ENCODE assay signal across 21 mouse cellular contexts in genomic region chr5:65479681-65480445, GRCm38 (mm10). TPM values are rescaled to one million over a fixed set of nuclear protein-coding genes. Genes with fewer than 3 reads are reported as not detected.
DNase-seq lines count a peak whose midpoint lies in the region; ATAC-seq and TF ChIP-seq lines count a peak whose summit lies in the region.
"Had no signal": no experiment of that assay in that cellular context is flagged by ENCODE, and none has a peak within 500 bp of the region (broad histone marks: within the 10 kb centered on the region; RNA-seq: fewer than 3 reads in every experiment).

No protein-coding gene starts in this region.

- H3K4me1 ChIP-seq in limb, embryonic 15.5 days: no peaks in the 10 kb centered on the region
- no peaks in the 10 kb centered on the region for H3K4me1 ChIP-seq in limb, embryonic 10.5 days
- H3K4me1 ChIP-seq in MEL (ENCODE audit: control insufficient read depth in 1 of 2, insufficient read depth in 2 of 2, low read length in 2 of 2): peaks cover 12 to 35% of the 10 kb centered on the region in 2 experiments
- H3K4me1 ChIP-seq in liver, embryonic 13.5 days (replicated peaks): peaks cover 53% of the 10 kb centered on the region
- H3K4me1 ChIP-seq: hindbrain, embryonic 12.5 days had no signal

- no peaks in the 10 kb centered on the region for H3K27me3 ChIP-seq in limb, embryonic 15.5 days
- H3K27me3 ChIP-seq in limb, embryonic 10.5 days (ENCODE audit: low read depth, poor library complexity, severe bottlenecking): no peaks in the 10 kb centered on the region
- H3K27me3 ChIP-seq in MEL (ENCODE audit: control insufficient read depth in 1 of 2, insufficient read depth in 2 of 2, low read length in 2 of 2): no peaks in the 10 kb centered on the region
- H3K27me3 ChIP-seq in liver, embryonic 13.5 days: no peaks in the 10 kb centered on the region
- H3K27me3 ChIP-seq: hindbrain, embryonic 12.5 days had no signal

- no peaks in the 10 kb centered on the region for H3K9me3 ChIP-seq in limb, embryonic 15.5 days
- no peaks in the 10 kb centered on the region for H3K9me3 ChIP-seq in limb, embryonic 10.5 days (replicated peaks)
- H3K9me3 ChIP-seq in MEL (replicated peaks; ENCODE audit: insufficient read depth, low read length): no peaks in the 10 kb centered on the region
- no peaks in the 10 kb centered on the region for H3K9me3 ChIP-seq in liver, embryonic 13.5 days (replicated peaks)
- H3K9me3 ChIP-seq: hindbrain, embryonic 12.5 days had no signal

- TF ChIP-seq RAD21 in MEL (IDR thresholded peaks at IDR 0.05; ENCODE audit: low read depth, low read length): no peak

- H3K4me2 ChIP-seq in limb, embryonic 15.5 days: no peak overlapping the region
- no peak overlapping the region for H3K4me2 ChIP-seq in liver, embryonic 13.5 days
- H3K4me2 ChIP-seq: hindbrain, embryonic 12.5 days had no signal

- intact Hi-C loops in gastrocnemius, adult 2 months (cut with DNase I): no loop called here
- intact Hi-C loops in left cerebral cortex, postnatal 10 days (cut with DNase I): no loop called here

- TF ChIP-seq EP300 in MEL (IDR thresholded peaks at IDR 0.05; ENCODE audit: low read depth in 1 of 2, low read length in 2 of 2): no peak

- H3K9ac ChIP-seq in limb, embryonic 15.5 days: no peak overlapping the region
- no peak overlapping the region for H3K9ac ChIP-seq in MEL (ENCODE audit: control insufficient read depth, low read depth, low read length, poor library complexity, severe bottlenecking)
- H3K9ac ChIP-seq in liver, embryonic 13.5 days: no peak overlapping the region
- H3K9ac ChIP-seq: forebrain, postnatal 0 days; hindbrain, embryonic 12.5 days had no signal

- H3K27ac ChIP-seq in gastrocnemius, adult 2 months: peak overlapping the region; percentile 64
- H3K27ac ChIP-seq in limb, embryonic 15.5 days: peak overlapping the region; percentile 44; the same call in 1 of the 2 replicates
- no peak overlapping the region for H3K27ac ChIP-seq in limb, embryonic 10.5 days
- H3K27ac ChIP-seq in MEL (ENCODE audit: control insufficient read depth, low read depth, low read length): peak overlapping the region; percentile 53
- H3K27ac ChIP-seq in liver, embryonic 13.5 days: peak overlapping the region; percentile 36; the same call in 1 of the 2 replicates
- H3K27ac ChIP-seq: hindbrain, embryonic 12.5 days; macrophage had no signal

- H3K79me2 ChIP-seq in MEL (ENCODE audit: control insufficient read depth, insufficient read depth, low read length, poor library complexity): no peaks in the 10 kb centered on the region

- H3K4me3 ChIP-seq in gastrocnemius, adult 2 months: no peak overlapping the region
- no peak overlapping the region for H3K4me3 ChIP-seq in limb, embryonic 15.5 days
- H3K4me3 ChIP-seq in limb, embryonic 10.5 days: no peak overlapping the region
- no peak overlapping the region for H3K4me3 ChIP-seq in MEL (ENCODE audit: control insufficient read depth in 1 of 2, insufficient read depth in 1 of 2, low read depth in 2 of 2, low read length in 2 of 2)
- no peak overlapping the region for H3K4me3 ChIP-seq in liver, embryonic 13.5 days (replicated peaks)
- H3K4me3 ChIP-seq: erythroblast, embryonic 14.5 days; hindbrain, embryonic 12.5 days had no signal

- WGBS in limb, embryonic 15.5 days: 79% methylated on average over 9 of the region's 9 CpGs
- WGBS in limb, embryonic 10.5 days: 94% methylated on average over 9 of the region's 9 CpGs
- 75% methylated on average over 9 of the region's 9 CpGs for WGBS in liver, embryonic 13.5 days (ENCODE audit: insufficient replicate concordance)

- peaks cover 8% of the 10 kb centered on the region; the same call in 1 of the 2 replicates for H3K36me3 ChIP-seq in limb, embryonic 15.5 days
- no peaks in the 10 kb centered on the region for H3K36me3 ChIP-seq in limb, embryonic 10.5 days
- peaks cover 0 to 28% of the 10 kb centered on the region in 2 experiments; a peak in 2 of 4 replicates for H3K36me3 ChIP-seq in MEL (ENCODE audit: control insufficient read depth in 1 of 2, insufficient read depth in 2 of 2, low read length in 2 of 2)
- no peaks in the 10 kb centered on the region for H3K36me3 ChIP-seq in liver, embryonic 13.5 days
- H3K36me3 ChIP-seq: hindbrain, embryonic 12.5 days had no signal

- TF ChIP-seq CTCF in gastrocnemius, adult 2 months (IDR thresholded peaks at IDR 0.05): no peak
- no peak for TF ChIP-seq CTCF in MEL (IDR thresholded peaks at IDR 0.05 in 2 of 3, conservative IDR thresholded peaks at IDR 0.05 in 1 of 3; ENCODE audit: control insufficient read depth in 1 of 3, insufficient read depth in 1 of 3, low read depth in 2 of 3, low read length in 3 of 3, poor library complexity in 1 of 3, severe bottlenecking in 1 of 3)

- DNase-seq in gastrocnemius, adult 2 months: no peak
- no peak for DNase-seq in gastrocnemius, postnatal 4 days (ENCODE audit: low spot score in 2 of 2)
- no peak for DNase-seq in limb, embryonic 10.5 days (ENCODE audit: low spot score)
- no peak for DNase-seq in MEL (ENCODE audit: low read depth, low spot score)
- no peak for DNase-seq in liver, embryonic 13.5 days
- no peak for DNase-seq in adrenal gland, adult 8-10 months
- no peak for DNase-seq in left cerebral cortex, postnatal 10 days (ENCODE audit: extremely low spot score in 1 of 2, low spot score in 2 of 2)
- DNase-seq: cerebellum, adult 18-20 months; forebrain, postnatal 0 days; gastrocnemius, postnatal 10 days; kidney, postnatal 10 days had no signal

- no peak for TF ChIP-seq POLR2A in MEL (IDR thresholded peaks at IDR 0.05; ENCODE audit: control insufficient read depth in 1 of 2, insufficient read depth in 1 of 2, low read depth in 1 of 2, low read length in 2 of 2, poor library complexity in 1 of 2)

- no peak for ATAC-seq in limb, embryonic 15.5 days (ENCODE audit: insufficient number of reproducible peaks, low FRiP score, low TSS enrichment, low read depth)
- no peak for ATAC-seq in liver, embryonic 13.5 days (ENCODE audit: low read depth)
- ATAC-seq: forebrain, postnatal 0 days had no signal

TF ChIP-seq in MEL, 35 proteins besides CTCF, POLR2A, EP300 and RAD21 (continues in another document):
- TF ChIP-seq MEF2A (IDR thresholded peaks at IDR 0.05; ENCODE audit: extremely low read depth, insufficient replicate concordance, low read depth, low read length, poor library complexity, severe bottlenecking) (no peak), POLR2AphosphoS5 (IDR thresholded peaks at IDR 0.05; ENCODE audit: borderline replicate concordance, low read depth, low read length) (no peak), GABPA (IDR thresholded peaks at IDR 0.05; ENCODE audit: low read depth, low read length) (no peak), TAL1 (IDR thresholded peaks at IDR 0.05; ENCODE audit: low read length) (no peak), ZNF384 (IDR thresholded peaks at IDR 0.05; ENCODE audit: low read depth, low read length) (no peak)

RNA-seq across cellular contexts. Expression of gene Gm43552, which starts 12.8 kb away (rescaled TPM):
- total RNA-seq in gastrocnemius, adult 2 months (2021): not detected
- 1 to 10 TPM in 1 of 2 experiments, not detected in 1; 3.0 TPM for total RNA-seq in gastrocnemius, postnatal 4 days (2021)
- not detected in 2 replicates for polyA plus RNA-seq in limb, embryonic 15.5 days (2015; fragmentation: Nextera tagmentation; extraction: Ambion mirVana)
- polyA plus RNA-seq in limb, embryonic 10.5 days (2016; fragmentation: Nextera tagmentation; extraction: Ambion mirVana): not detected in 2 replicates
- total RNA-seq in MEL (2012; rRNA removed): not detected in 2 replicates
- 1 to 10 TPM in 1 of 2 experiments, not detected in 1; 1.7 TPM for polyA plus RNA-seq in MEL (2012; ENCODE audit: insufficient read depth in 1 of 2, insufficient read length in 2 of 2, low read depth in 1 of 2, low replicate concordance in 2 of 2, missing spikeins in 1 of 2)
- polyA plus RNA-seq in liver, embryonic 13.5 days (2015; fragmentation: Nextera tagmentation; extraction: Ambion mirVana): 1.0 TPM in 1 of 2 replicates, not detected in the other
- total RNA-seq in adrenal gland, adult 8-10 months (2022): 10 to 100 TPM in 1 of 4 experiments, 1 to 10 TPM in 2, not detected in 1; 3.6 to 12.4 (median 6.2) TPM
- total RNA-seq in left cerebral cortex, postnatal 10 days (2021): not detected
- total RNA-seq: forebrain, postnatal 0 days; monocyte, adult 5-6 weeks had no signal
- polyA plus RNA-seq: brain, embryonic 14.5 days; cortical plate, adult 2 months; erythroblast, embryonic 14.5 days; forebrain, postnatal 0 days; hindbrain, embryonic 12.5 days; macrophage; neural tube, embryonic 14.5 days; testis, adult 2 months; urinary bladder, adult 2 months had no signal

RNA-seq across cellular contexts. Expression of gene Ugdh, which starts 44.1 kb away (rescaled TPM):
- 10 to 100 TPM in 1 of 2 experiments, 1 to 10 TPM in 1; 5.8 to 12.0 TPM for total RNA-seq in gastrocnemius, adult 2 months (2021)
- total RNA-seq in gastrocnemius, postnatal 4 days (2021): 10 to 100 TPM; 40.8 to 41.9 TPM
- 125 and 126 TPM in 2 replicates for polyA plus RNA-seq in limb, embryonic 15.5 days (2015; fragmentation: Nextera tagmentation; extraction: Ambion mirVana)
- 75.3 and 87.4 TPM in 2 replicates for polyA plus RNA-seq in limb, embryonic 10.5 days (2016; fragmentation: Nextera tagmentation; extraction: Ambion mirVana)
- 9.5 and 10.2 TPM in 2 replicates for total RNA-seq in MEL (2012; rRNA removed)
- polyA plus RNA-seq in MEL (2012; ENCODE audit: insufficient read depth in 1 of 2, insufficient read length in 2 of 2, low read depth in 1 of 2, low replicate concordance in 2 of 2, missing spikeins in 1 of 2): 10 to 100 TPM in 1 of 2 experiments, not detected in 1; 31.3 TPM
- polyA plus RNA-seq in liver, embryonic 13.5 days (2015; fragmentation: Nextera tagmentation; extraction: Ambion mirVana): 16.7 and 19.0 TPM in 2 replicates
- total RNA-seq in adrenal gland, adult 8-10 months (2022): 10 to 100 TPM; 68.1 to 84.6 (median 74.7) TPM
- total RNA-seq in left cerebral cortex, postnatal 10 days (2021): 10 to 100 TPM; 29.3 to 30.1 TPM

RNA-seq across cellular contexts. Expression of gene Smim14, which starts 57.1 kb away (rescaled TPM):
- total RNA-seq in gastrocnemius, adult 2 months (2021): 10 to 100 TPM; 39.2 to 41.7 TPM
- total RNA-seq in gastrocnemius, postnatal 4 days (2021): 10 to 100 TPM; 63.6 to 70.2 TPM
- 150 and 154 TPM in 2 replicates for polyA plus RNA-seq in limb, embryonic 15.5 days (2015; fragmentation: Nextera tagmentation; extraction: Ambion mirVana)
- 44.1 and 67.0 TPM in 2 replicates for polyA plus RNA-seq in limb, embryonic 10.5 days (2016; fragmentation: Nextera tagmentation; extraction: Ambion mirVana)
- 17.9 and 18.8 TPM in 2 replicates for total RNA-seq in MEL (2012; rRNA removed)
- polyA plus RNA-seq in MEL (2012; ENCODE audit: insufficient read depth in 1 of 2, insufficient read length in 2 of 2, low read depth in 1 of 2, low replicate concordance in 2 of 2, missing spikeins in 1 of 2): 10 to 100 TPM in 1 of 2 experiments, not detected in 1; 29.8 TPM
- 34.9 and 39.6 TPM in 2 replicates for polyA plus RNA-seq in liver, embryonic 13.5 days (2015; fragmentation: Nextera tagmentation; extraction: Ambion mirVana)
- total RNA-seq in adrenal gland, adult 8-10 months (2022): 100 to 1,000 TPM; 187 to 201 (median 193) TPM
- 100 to 1,000 TPM; 127 to 143 TPM for total RNA-seq in left cerebral cortex, postnatal 10 days (2021)

RNA-seq across cellular contexts. Expression of gene Ube2k, which starts 57.2 kb away (rescaled TPM):
- total RNA-seq in gastrocnemius, adult 2 months (2021): 10 to 100 TPM; 62.1 to 65.9 TPM
- total RNA-seq in gastrocnemius, postnatal 4 days (2021): 10 to 100 TPM; 77.9 to 88.6 TPM
- 169 and 171 TPM in 2 replicates for polyA plus RNA-seq in limb, embryonic 15.5 days (2015; fragmentation: Nextera tagmentation; extraction: Ambion mirVana)
- polyA plus RNA-seq in limb, embryonic 10.5 days (2016; fragmentation: Nextera tagmentation; extraction: Ambion mirVana): 218 and 228 TPM in 2 replicates
- 52.9 and 65.5 TPM in 2 replicates for total RNA-seq in MEL (2012; rRNA removed)
- polyA plus RNA-seq in MEL (2012; ENCODE audit: insufficient read depth in 1 of 2, insufficient read length in 2 of 2, low read depth in 1 of 2, low replicate concordance in 2 of 2, missing spikeins in 1 of 2): 100 to 1,000 TPM in 1 of 2 experiments, not detected in 1; 231 TPM
- polyA plus RNA-seq in liver, embryonic 13.5 days (2015; fragmentation: Nextera tagmentation; extraction: Ambion mirVana): 116 and 132 TPM in 2 replicates
- 10 to 100 TPM; 65.6 to 84.9 (median 75.1) TPM for total RNA-seq in adrenal gland, adult 8-10 months (2022)
- total RNA-seq in left cerebral cortex, postnatal 10 days (2021): 100 to 1,000 TPM; 134 to 138 TPM
